Mouse (Mus musculus) heart, postnatal 0 days (tissue): Measurements from ENCODE around the gene Srp54c.

Experiments
- CTCF ChIP-seq: IDR thresholded peaks from 2 replicates; pipeline ENCODE4 v1.5.1; 2016; ENCODE audit warnings: antibody characterized with exemption, control low read depth, low read depth
- EP300 ChIP-seq: IDR thresholded peaks from 2 replicates; pipeline ENCODE4 v1.6.1; 2016; ENCODE audit warnings: antibody characterized with exemption, low read depth

- TF ChIP-seq CTCF (no peak), EP300 (no peak)
Measured at GRCm38 (mm10) chr12:55306371-55306770, 76.4 kb downstream of the Srp54c start.
